Mouse (Mus musculus): ENCODE data around the gene Srrm4. TPM values are rescaled to one million over a fixed set of nuclear protein-coding genes. Genes with fewer than 3 reads are reported as not detected.
A peak's percentile ranks its signal among the peaks of the same experiment; 100 is the strongest.

The Srrm4 gene
- total and polyA plus RNA-seq, 3 experiments: not detected

GRCm38 (mm10) chr5:116552584-116552983 lies 39.0 kb downstream of the Srrm4 start (continued):
- TF ChIP-seq E2F4 (IDR thresholded peaks at IDR 0.05; ENCODE audit: borderline replicate concordance, low read depth, low read length) (no peak), MXI1 (IDR thresholded peaks at IDR 0.05; ENCODE audit: low read depth, low read length) (no peak), HCFC1 (IDR thresholded peaks at IDR 0.05; ENCODE audit: low read depth, low read length) (no peak), ZMIZ1 (IDR thresholded peaks at IDR 0.05; ENCODE audit: low read depth, low read length) (no peak), CHD1 (IDR thresholded peaks at IDR 0.05; ENCODE audit: low read depth, low read length) (no peak)

- no peak overlapping the region for H3K9ac ChIP-seq (ENCODE audit: control insufficient read depth, low read depth, low read length, poor library complexity, severe bottlenecking)
- peak; percentile 7 for DNase-seq (ENCODE audit: low read depth, low spot score)
- H3K9me3 ChIP-seq (replicated peaks; ENCODE audit: insufficient read depth, low read length): no peaks in the 10 kb centered on the region
- H3K4me3 ChIP-seq (ENCODE audit: control insufficient read depth in 1 of 2, insufficient read depth in 1 of 2, low read depth in 2 of 2, low read length in 2 of 2): no peak overlapping the region
- H3K36me3 ChIP-seq (ENCODE audit: control insufficient read depth in 1 of 2, insufficient read depth in 2 of 2, low read length in 2 of 2): no peaks in the 10 kb centered on the region
- no peaks in the 10 kb centered on the region for H3K27me3 ChIP-seq (ENCODE audit: control insufficient read depth in 1 of 2, insufficient read depth in 2 of 2, low read length in 2 of 2)
- TF ChIP-seq POLR2A (IDR thresholded peaks at IDR 0.05; ENCODE audit: control insufficient read depth in 1 of 2, insufficient read depth in 1 of 2, low read depth in 1 of 2, low read length in 2 of 2, poor library complexity in 1 of 2) (no peak), CHD1 (IDR thresholded peaks at IDR 0.05; ENCODE audit: low read depth, low read length) (no peak), POLR2AphosphoS2 (IDR thresholded peaks at IDR 0.05; ENCODE audit: low read length) (no peak), TCF12 (IDR thresholded peaks at IDR 0.05; ENCODE audit: low read depth, low read length) (no peak), SMC3 (IDR thresholded peaks at IDR 0.05; ENCODE audit: low read depth, low read length) (no peak), USF2 (IDR thresholded peaks at IDR 0.05; ENCODE audit: borderline replicate concordance in 1 of 2, insufficient read depth in 1 of 2, low read depth in 1 of 2, low read length in 2 of 2) (no peak), MXI1 (IDR thresholded peaks at IDR 0.05; ENCODE audit: low read depth, low read length) (no peak), NELFE (IDR thresholded peaks at IDR 0.05; ENCODE audit: low read depth, low read length) (no peak), MAX (IDR thresholded peaks at IDR 0.05; ENCODE audit: low read length) (no peak), MYC (IDR thresholded peaks at IDR 0.05; ENCODE audit: low read depth, low read length) (no peak), EP300 (IDR thresholded peaks at IDR 0.05; ENCODE audit: low read depth in 1 of 2, low read length in 2 of 2) (no peak), RCOR1 (IDR thresholded peaks at IDR 0.05; ENCODE audit: low read depth, low read length) (no peak), GABPA (IDR thresholded peaks at IDR 0.05; ENCODE audit: low read depth, low read length) (no peak), BHLHE40 (IDR thresholded peaks at IDR 0.05; ENCODE audit: borderline replicate concordance, low read depth, low read length) (no peak), ZC3H11A (IDR thresholded peaks at IDR 0.05; ENCODE audit: low read depth, low read length) (no peak), HCFC1 (IDR thresholded peaks at IDR 0.05; ENCODE audit: low read depth, low read length) (no peak), MAZ (IDR thresholded peaks at IDR 0.05; ENCODE audit: low read depth, low read length) (no peak)
- no peaks in the 10 kb centered on the region for H3K4me1 ChIP-seq (ENCODE audit: control insufficient read depth in 1 of 2, insufficient read depth in 2 of 2, low read length in 2 of 2)
- H3K79me2 ChIP-seq (ENCODE audit: control insufficient read depth, insufficient read depth, low read length, poor library complexity): no peaks in the 10 kb centered on the region
- H3K27ac ChIP-seq (ENCODE audit: control insufficient read depth, low read depth, low read length): no peak overlapping the region
Measured at GRCm38 (mm10) chr5:116545746-116546145, 45.9 kb downstream of the Srrm4 start.

- no peaks in the 10 kb centered on the region for H3K4me1 ChIP-seq (ENCODE audit: control insufficient read depth in 1 of 2, insufficient read depth in 2 of 2, low read length in 2 of 2)
- no peaks in the 10 kb centered on the region for H3K79me2 ChIP-seq (ENCODE audit: control insufficient read depth, insufficient read depth, low read length, poor library complexity)
Measured at GRCm38 (mm10) chr5:116542317-116542716, 49.3 kb downstream of the Srrm4 start.

More at GRCm38 (mm10) chr5:116542317-116542716, 49.3 kb downstream of the Srrm4 start:
- H3K27ac ChIP-seq (ENCODE audit: control insufficient read depth, low read depth, low read length): no peak overlapping the region
- no peaks in the 10 kb centered on the region for H3K9me3 ChIP-seq (replicated peaks; ENCODE audit: insufficient read depth, low read length)
- no peak overlapping the region for H3K4me3 ChIP-seq (ENCODE audit: control insufficient read depth in 1 of 2, insufficient read depth in 1 of 2, low read depth in 2 of 2, low read length in 2 of 2)
- H3K9ac ChIP-seq (ENCODE audit: control insufficient read depth, low read depth, low read length, poor library complexity, severe bottlenecking): no peak overlapping the region
- TF ChIP-seq ELF1 (IDR thresholded peaks at IDR 0.05; ENCODE audit: low read depth, low read length): no peak
- no peak for TF ChIP-seq TAL1 (IDR thresholded peaks at IDR 0.05; ENCODE audit: low read length)
- no peak for TF ChIP-seq ZNF384 (IDR thresholded peaks at IDR 0.05; ENCODE audit: low read depth, low read length)
- no peak for TF ChIP-seq MAFK (IDR thresholded peaks at IDR 0.05; ENCODE audit: borderline replicate concordance, low read depth, low read length)
- no peak for TF ChIP-seq ZC3H11A (IDR thresholded peaks at IDR 0.05; ENCODE audit: low read depth, low read length)
- TF ChIP-seq CTCF (IDR thresholded peaks at IDR 0.05 in 2 of 3, conservative IDR thresholded peaks at IDR 0.05 in 1 of 3; ENCODE audit: control insufficient read depth in 1 of 3, insufficient read depth in 1 of 3, low read depth in 2 of 3, low read length in 3 of 3, poor library complexity in 1 of 3, severe bottlenecking in 1 of 3): no peak
- TF ChIP-seq E2F4 (IDR thresholded peaks at IDR 0.05; ENCODE audit: borderline replicate concordance, low read depth, low read length): no peak
- TF ChIP-seq CHD1 (IDR thresholded peaks at IDR 0.05; ENCODE audit: low read depth, low read length): no peak
- no peak for TF ChIP-seq UBTF (IDR thresholded peaks at IDR 0.05; ENCODE audit: borderline replicate concordance, insufficient read depth, low read depth, low read length)
- TF ChIP-seq MAX (IDR thresholded peaks at IDR 0.05; ENCODE audit: low read length): no peak
- H3K27me3 ChIP-seq (ENCODE audit: control insufficient read depth in 1 of 2, insufficient read depth in 2 of 2, low read length in 2 of 2): no peaks in the 10 kb centered on the region
- H3K36me3 ChIP-seq (ENCODE audit: control insufficient read depth in 1 of 2, insufficient read depth in 2 of 2, low read length in 2 of 2): no peaks in the 10 kb centered on the region
- no peak for DNase-seq (ENCODE audit: low read depth, low spot score)

Data from MEL (cell line).